Mouse (Mus musculus): ENCODE measurements around the gene Ybey. TPM values are rescaled to one million over a fixed set of nuclear protein-coding genes. Genes with fewer than 3 reads are reported as not detected.

Gene Ybey
- polyA plus RNA-seq, 1 experiment = 2.0 TPM

GRCm38 (mm10) chr10:76447406-76448229, 21.3 kb downstream of the Ybey start:
- no peaks in the 10 kb centered on the region for H3K36me3 ChIP-seq (ENCODE audit: control insufficient read depth, insufficient read depth)
- no peaks in the 10 kb centered on the region for H3K79me2 ChIP-seq (ENCODE audit: control insufficient read depth, insufficient read depth)
- TF ChIP-seq MYOD1 (IDR thresholded peaks at IDR 0.05; ENCODE audit: control insufficient read depth in 1 of 3, insufficient read length in 2 of 3, low read depth in 2 of 3) (no peak), E2F4 (IDR thresholded peaks at IDR 0.05; ENCODE audit: insufficient read depth) (no peak), TCF3 (IDR thresholded peaks at IDR 0.05; ENCODE audit: insufficient read length, low read depth) (no peak)
- H3ac ChIP-seq (ENCODE audit: control insufficient read depth, insufficient read length) = no peak overlapping the region
- H3K4me2 ChIP-seq (ENCODE audit: low read depth) = peak overlapping the region; percentile 38
- peaks cover 22% of the 10 kb centered on the region for H3K27me3 ChIP-seq (ENCODE audit: control insufficient read depth, insufficient read depth, insufficient read length)
- no peak overlapping the region for H3K4me3 ChIP-seq

- H3ac ChIP-seq (ENCODE audit: control insufficient read depth, insufficient read length) = no peak overlapping the region
- no peak overlapping the region for H3K4me3 ChIP-seq
- peaks cover 16% of the 10 kb centered on the region for H3K27me3 ChIP-seq (ENCODE audit: control insufficient read depth, insufficient read depth, insufficient read length)
- TF ChIP-seq TCF3 (IDR thresholded peaks at IDR 0.05; ENCODE audit: insufficient read length, low read depth) (no peak), USF1 (IDR thresholded peaks at IDR 0.05; ENCODE audit: low read depth) (no peak)
- peaks cover 10% of the 10 kb centered on the region for H3K79me2 ChIP-seq (ENCODE audit: control insufficient read depth, insufficient read depth)
- H3K4me2 ChIP-seq (ENCODE audit: low read depth) = no peak overlapping the region
- H3K36me3 ChIP-seq (ENCODE audit: control insufficient read depth, insufficient read depth) = no peaks in the 10 kb centered on the region
Measured at GRCm38 (mm10) chr10:76445996-76446681, 22.8 kb downstream of the Ybey start.

GRCm38 (mm10) chr10:76442178-76443088, 26.5 kb downstream of the Ybey start, which contains the start of gene Pcnt:
Pcnt (minus strand) TSS chr10:76442786.
- Histone ChIP-seq H3K4me3 (peak within 1 kb of the TSS; percentile 82), H3K79me2 (ENCODE audit: control insufficient read depth, insufficient read depth) (peaks cover 18% of the 10 kb centered on the region), H3K36me3 (ENCODE audit: control insufficient read depth, insufficient read depth) (no peaks in the 10 kb centered on the region), H3K27me3 (ENCODE audit: control insufficient read depth, insufficient read depth, insufficient read length) (no peaks in the 10 kb centered on the region), H3ac (ENCODE audit: control insufficient read depth, insufficient read length) (peak within 1 kb of the TSS; percentile 28), H3K4me2 (ENCODE audit: low read depth) (peak within 1 kb of the TSS; percentile 86)
- TF ChIP-seq CEBPB (IDR thresholded peaks at IDR 0.05; ENCODE audit: insufficient read depth, poor library complexity, severe bottlenecking) (no peak), SRF (IDR thresholded peaks at IDR 0.05; ENCODE audit: control insufficient read depth, insufficient read length, low read depth) (peak; percentile 68), USF1 (IDR thresholded peaks at IDR 0.05; ENCODE audit: low read depth) (no peak), E2F4 (IDR thresholded peaks at IDR 0.05; ENCODE audit: insufficient read depth) (peak; percentile 94), TCF12 (IDR thresholded peaks at IDR 0.05; ENCODE audit: insufficient read depth, poor library complexity, severe bottlenecking) (no peak), TCF3 (IDR thresholded peaks at IDR 0.05; ENCODE audit: insufficient read length, low read depth) (no peak), POLR2AphosphoS2 (IDR thresholded peaks at IDR 0.05; ENCODE audit: insufficient read length, low read depth) (peak; percentile 43), MYOG (IDR thresholded peaks at IDR 0.05; ENCODE audit: control insufficient read depth in 1 of 3, insufficient read depth in 1 of 3, insufficient read length in 2 of 3, low read depth in 2 of 3) (peak in 1 of 3 experiments; percentile 31), MYOD1 (IDR thresholded peaks at IDR 0.05; ENCODE audit: control insufficient read depth in 1 of 3, insufficient read length in 2 of 3, low read depth in 2 of 3) (no peak), POLR2A (IDR thresholded peaks at IDR 0.05; ENCODE audit: insufficient read length, low read depth) (peak; percentile 46), MAX (IDR thresholded peaks at IDR 0.05; ENCODE audit: low read depth) (no peak), REST (IDR thresholded peaks at IDR 0.05; ENCODE audit: insufficient read depth, insufficient read length) (no peak)

GRCm38 (mm10) chr10:76440281-76440680, 28.6 kb downstream of the Ybey start, which contains the start of gene AC141477.1:
AC141477.1 (minus strand) TSS chr10:76440444.
- Histone ChIP-seq H3K27me3 (ENCODE audit: control insufficient read depth, insufficient read depth, insufficient read length) (no peaks in the 10 kb centered on the region), H3ac (ENCODE audit: control insufficient read depth, insufficient read length) (no peak within 1 kb of the TSS), H3K4me3 (peak within 1 kb of the TSS; percentile 82), H3K79me2 (ENCODE audit: control insufficient read depth, insufficient read depth) (peaks cover 18% of the 10 kb centered on the region), H3K36me3 (ENCODE audit: control insufficient read depth, insufficient read depth) (peaks cover 15% of the 10 kb centered on the region), H3K4me2 (ENCODE audit: low read depth) (peak within 1 kb of the TSS; percentile 78)
- TF ChIP-seq TCF12 (IDR thresholded peaks at IDR 0.05; ENCODE audit: insufficient read depth, poor library complexity, severe bottlenecking) (no peak), MYOD1 (IDR thresholded peaks at IDR 0.05; ENCODE audit: control insufficient read depth in 1 of 3, insufficient read length in 2 of 3, low read depth in 2 of 3) (no peak), POLR2AphosphoS2 (IDR thresholded peaks at IDR 0.05; ENCODE audit: insufficient read length, low read depth) (no peak), POLR2A (IDR thresholded peaks at IDR 0.05; ENCODE audit: insufficient read length, low read depth) (no peak), E2F4 (IDR thresholded peaks at IDR 0.05; ENCODE audit: insufficient read depth) (no peak), MYOG (IDR thresholded peaks at IDR 0.05; ENCODE audit: control insufficient read depth in 1 of 3, insufficient read depth in 1 of 3, insufficient read length in 2 of 3, low read depth in 2 of 3) (no peak)
